Comparison of ENCODE assay signal across 19 mouse cellular contexts in the genomic region with DNA sequence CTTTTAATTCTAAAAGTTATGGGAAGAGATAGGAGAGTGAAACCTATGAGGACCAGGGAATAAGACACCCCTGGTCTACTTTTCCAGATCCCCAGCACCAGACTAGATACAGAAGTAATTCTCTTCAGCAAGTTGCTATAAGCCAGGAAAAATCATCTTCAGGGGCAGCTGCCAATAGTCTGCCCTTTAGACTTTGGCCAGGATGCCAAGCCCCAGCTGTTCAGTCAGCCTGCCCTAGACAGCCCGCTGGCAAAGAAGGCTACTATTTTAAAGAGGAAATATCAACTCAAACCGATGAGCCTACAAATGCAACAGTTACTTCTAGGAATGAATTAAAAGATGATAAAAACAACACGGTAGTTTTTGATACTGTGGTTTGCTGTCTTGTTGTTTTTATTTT.
DNase-seq lines count a peak whose midpoint lies in the region; ATAC-seq and TF ChIP-seq lines count a peak whose summit lies in the region.
"Had no signal": no experiment of that assay in that cellular context is flagged by ENCODE, and none has a peak within 500 bp of the region (broad histone marks: within the 10 kb centered on the region; RNA-seq: fewer than 3 reads in every experiment).

No protein-coding gene starts in this region.

- no peaks in the 10 kb centered on the region for H3K27me3 ChIP-seq in kidney, embryonic 14.5 days (ENCODE audit: control insufficient read depth, insufficient read depth, low read length)
- H3K27me3 ChIP-seq: embryonic facial prominence, embryonic 15.5 days; heart, embryonic 15.5 days; limb, embryonic 15.5 days; midbrain, embryonic 12.5 days had no signal

- WGBS in kidney, embryonic 14.5 days = 82% methylated on average over 3 of the region's 3 CpGs

- ATAC-seq in kidney, embryonic 14.5 days (ENCODE audit: low FRiP score, low TSS enrichment) = no peak
- no peak for ATAC-seq in inflammation-experienced regulatory T-cells, adult 6 months
- ATAC-seq: liver, postnatal 0 days had no signal

- no peak overlapping the region for H3K27ac ChIP-seq in gastrocnemius, adult 2 months
- no peak overlapping the region for H3K27ac ChIP-seq in kidney, embryonic 14.5 days (ENCODE audit: low read depth, low read length)
- H3K27ac ChIP-seq: embryonic facial prominence, embryonic 15.5 days; heart, embryonic 15.5 days; layer of hippocampus, adult 2 months; limb, embryonic 15.5 days; midbrain, embryonic 12.5 days had no signal

- H3K4me1 ChIP-seq in kidney, embryonic 14.5 days (ENCODE audit: control insufficient read depth, insufficient read depth, low read length) = no peaks in the 10 kb centered on the region
- H3K4me1 ChIP-seq: embryonic facial prominence, embryonic 15.5 days; heart, embryonic 15.5 days; limb, embryonic 15.5 days; midbrain, embryonic 12.5 days had no signal

- no peak overlapping the region for H3K4me3 ChIP-seq in gastrocnemius, adult 2 months
- H3K4me3 ChIP-seq in kidney, embryonic 14.5 days (ENCODE audit: low read length) = no peak overlapping the region
- H3K4me3 ChIP-seq: embryonic facial prominence, embryonic 15.5 days; heart, embryonic 15.5 days; layer of hippocampus, adult 2 months; limb, embryonic 15.5 days; midbrain, embryonic 12.5 days; myocyte had no signal

- TF ChIP-seq CTCF in gastrocnemius, adult 2 months (IDR thresholded peaks at IDR 0.05) = no peak

- no peaks in the 10 kb centered on the region for H3K9me3 ChIP-seq in kidney, embryonic 14.5 days (ENCODE audit: control insufficient read depth, low read length)
- H3K9me3 ChIP-seq: embryonic facial prominence, embryonic 15.5 days; heart, embryonic 15.5 days; limb, embryonic 15.5 days; midbrain, embryonic 12.5 days had no signal

- no peaks in the 10 kb centered on the region for H3K36me3 ChIP-seq in kidney, embryonic 14.5 days (ENCODE audit: control insufficient read depth, insufficient read depth, low read length)
- H3K36me3 ChIP-seq: embryonic facial prominence, embryonic 15.5 days; heart, embryonic 15.5 days; limb, embryonic 15.5 days; midbrain, embryonic 12.5 days had no signal

- peak; percentile 44 for DNase-seq in gastrocnemius, adult 2 months
- DNase-seq in gastrocnemius, adult 18-20 months (ENCODE audit: low spot score) = no peak
- DNase-seq in kidney, adult 8-10 months = peak; percentile 43 to 66
- peak; percentile 9 for DNase-seq in gastrocnemius, postnatal 25 days
- peak; percentile 61 to 66 for DNase-seq in kidney, postnatal 25 days
- DNase-seq: adrenal gland, adult 2 months; embryo, embryonic 11 days; layer of hippocampus, postnatal 36 days; liver, postnatal 0 days; lung, postnatal 10 days; thymus, postnatal 4 days had no signal

- H3K9ac ChIP-seq in kidney, embryonic 14.5 days (ENCODE audit: low read depth, low read length) = no peak overlapping the region
- H3K9ac ChIP-seq: embryonic facial prominence, embryonic 15.5 days; heart, embryonic 15.5 days; limb, embryonic 15.5 days; liver, postnatal 0 days; midbrain, embryonic 12.5 days had no signal

- H3K4me2 ChIP-seq in kidney, embryonic 14.5 days (replicated peaks; ENCODE audit: low read depth, low read length) = no peak overlapping the region
- H3K4me2 ChIP-seq: embryonic facial prominence, embryonic 15.5 days; heart, embryonic 15.5 days; limb, embryonic 15.5 days; midbrain, embryonic 12.5 days had no signal

- intact Hi-C loops in gastrocnemius, adult 2 months (cut with DNase I) = no loop called here
